Mouse (Mus musculus): ENCODE measurements around the gene Mis18bp1. TPM values are rescaled to one million over a fixed set of nuclear protein-coding genes. Genes with fewer than 3 reads are reported as not detected.
"Not testable (repeated sequence)": the region's sequence is repeated elsewhere in the genome, so short reads cannot be mapped to it uniquely, and the experiment has no call there.

The Mis18bp1 gene
- polyA plus RNA-seq (2015; fragmentation: Nextera tagmentation; extraction: Ambion mirVana): 16.1 and 16.6 TPM in 2 replicates

GRCm38 (mm10) chr12:65172021-65172951 lies at the start of gene Mis18bp1:
TSS of gene Mis18bp1 (minus strand) at chr12:65172604.
- WGBS: under 1% methylated on average over 70 of the region's 70 CpGs
- peaks cover 12% of the 10 kb centered on the region for H3K4me1 ChIP-seq (replicated peaks)
- no peaks in the 10 kb centered on the region; the same call in 1 of the 2 replicates for H3K36me3 ChIP-seq
- H3K4me3 ChIP-seq: peak within 1 kb of the TSS; percentile 81
- H3K9ac ChIP-seq: peak within 1 kb of the TSS; percentile 69
- peak; percentile 100 for ATAC-seq (ENCODE audit: low FRiP score)
- peak within 1 kb of the TSS; percentile 60 for H3K4me2 ChIP-seq
- no peaks in the 10 kb centered on the region for H3K9me3 ChIP-seq
- H3K27me3 ChIP-seq: no peaks in the 10 kb centered on the region
- H3K27ac ChIP-seq: peak within 1 kb of the TSS; percentile 95

GRCm38 (mm10) chr12:65216404-65216840 lies 44.0 kb upstream of the Mis18bp1 start:
- no peak overlapping the region for H3K9ac ChIP-seq
- no peaks in the 10 kb centered on the region for H3K27me3 ChIP-seq
- H3K27ac ChIP-seq: peak overlapping the region; percentile 42
- H3K36me3 ChIP-seq: no peaks in the 10 kb centered on the region
- no peak overlapping the region for H3K4me3 ChIP-seq
- H3K4me1 ChIP-seq (replicated peaks): 0 out of 2 replicates have a peak, but pooled peaks cover 9% of the 10 kb centered on the region
- WGBS: 38% methylated on average over 6 of the region's 6 CpGs
- H3K9me3 ChIP-seq: no peaks in the 10 kb centered on the region
- H3K4me2 ChIP-seq: no peak overlapping the region
- peak; percentile 86 for ATAC-seq (ENCODE audit: low FRiP score)

- H3K27ac ChIP-seq: no peak overlapping the region
- ATAC-seq (ENCODE audit: low FRiP score): no peak
- H3K4me2 ChIP-seq: no peak overlapping the region
- no peak overlapping the region for H3K4me3 ChIP-seq
- H3K27me3 ChIP-seq: no peaks in the 10 kb centered on the region
- WGBS: 28% methylated on average over 1 of the region's 1 CpGs
- no peak overlapping the region for H3K9ac ChIP-seq
- H3K4me1 ChIP-seq (replicated peaks): no peaks in the 10 kb centered on the region
- 0 out of 2 replicates have a peak, but pooled peaks cover 4% of the 10 kb centered on the region for H3K9me3 ChIP-seq
- no peaks in the 10 kb centered on the region for H3K36me3 ChIP-seq
Measured at GRCm38 (mm10) chr12:65206431-65206830, 34.0 kb upstream of the Mis18bp1 start.

- H3K9me3 ChIP-seq: no peaks in the 10 kb centered on the region
- H3K4me2 ChIP-seq: no peak overlapping the region
- H3K36me3 ChIP-seq: no peaks in the 10 kb centered on the region
- H3K27ac ChIP-seq: no peak overlapping the region
- ATAC-seq (ENCODE audit: low FRiP score): no peak
- no peak overlapping the region for H3K4me3 ChIP-seq
- WGBS: 96% methylated on average over 2 of the region's 2 CpGs
- no peaks in the 10 kb centered on the region for H3K4me1 ChIP-seq (replicated peaks)
- H3K9ac ChIP-seq: no peak overlapping the region
- H3K27me3 ChIP-seq: no peaks in the 10 kb centered on the region
Measured at GRCm38 (mm10) chr12:65201812-65202211, 29.4 kb upstream of the Mis18bp1 start.

- Histone ChIP-seq H3K27ac (no peak overlapping the region), H3K4me1 (replicated peaks) (no peaks in the 10 kb centered on the region), H3K4me2 (no peak overlapping the region), H3K36me3 (no peaks in the 10 kb centered on the region), H3K9me3 (no peaks in the 10 kb centered on the region), H3K4me3 (no peak overlapping the region), H3K27me3 (no peaks in the 10 kb centered on the region), H3K9ac (no peak overlapping the region)
- ATAC-seq (ENCODE audit: low FRiP score): no peak
- 77% methylated on average over 5 of the region's 5 CpGs for WGBS
Measured at GRCm38 (mm10) chr12:65194003-65194530, 21.7 kb upstream of the Mis18bp1 start.

- no peak overlapping the region for H3K27ac ChIP-seq
- no peak overlapping the region for H3K4me2 ChIP-seq
- WGBS: 84% methylated on average over 2 of the region's 2 CpGs
- no peak overlapping the region for H3K4me3 ChIP-seq
- H3K9me3 ChIP-seq: no peaks in the 10 kb centered on the region
- H3K4me1 ChIP-seq (replicated peaks): no peaks in the 10 kb centered on the region
- H3K9ac ChIP-seq: no peak overlapping the region
- H3K36me3 ChIP-seq: no peaks in the 10 kb centered on the region
- no peak for ATAC-seq (ENCODE audit: low FRiP score)
- H3K27me3 ChIP-seq: no peaks in the 10 kb centered on the region
Measured at GRCm38 (mm10) chr12:65189213-65189612, 16.8 kb upstream of the Mis18bp1 start.

- no peak for ATAC-seq (ENCODE audit: low FRiP score)
- 63% methylated on average over 3 of the region's 3 CpGs for WGBS
- Histone ChIP-seq H3K9me3 (no peaks in the 10 kb centered on the region), H3K27me3 (no peaks in the 10 kb centered on the region), H3K4me3 (no peak overlapping the region), H3K4me1 (replicated peaks) (no peaks in the 10 kb centered on the region), H3K4me2 (no peak overlapping the region), H3K9ac (no peak overlapping the region), H3K27ac (no peak overlapping the region), H3K36me3 (no peaks in the 10 kb centered on the region)
Measured at GRCm38 (mm10) chr12:65187365-65187764, 15.0 kb upstream of the Mis18bp1 start.

- H3K4me2 ChIP-seq: peak overlapping the region; percentile 60; the same call in 1 of the 2 replicates
- no peaks in the 10 kb centered on the region for H3K36me3 ChIP-seq
- no peak overlapping the region for H3K9ac ChIP-seq
- no peaks in the 10 kb centered on the region for H3K27me3 ChIP-seq
- H3K4me1 ChIP-seq (replicated peaks): peaks cover 12% of the 10 kb centered on the region
- no peaks in the 10 kb centered on the region for H3K9me3 ChIP-seq
- no peak overlapping the region for H3K27ac ChIP-seq
- 91% methylated on average over 5 of the region's 5 CpGs for WGBS
- no peak overlapping the region for H3K4me3 ChIP-seq
- no peak for ATAC-seq (ENCODE audit: low FRiP score)
Measured at GRCm38 (mm10) chr12:65173736-65174135, 1.3 kb upstream of the Mis18bp1 start.

GRCm38 (mm10) chr12:65172959-65173358 lies 555 bp upstream of the Mis18bp1 start:
- peak; percentile 60 for ATAC-seq (ENCODE audit: low FRiP score)
- Histone ChIP-seq H3K4me1 (replicated peaks) (peaks cover 12% of the 10 kb centered on the region), H3K4me2 (peak overlapping the region; percentile 60), H3K4me3 (peak overlapping the region; percentile 81), H3K9ac (peak overlapping the region; percentile 69; the same call in 1 of the 2 replicates), H3K27ac (peak overlapping the region; percentile 95)
- whole genome bisulfite sequencing: 28% methylated on average over 8 of the region's 8 CpGs
- H3K27me3 ChIP-seq, H3K9me3 ChIP-seq, H3K36me3 ChIP-seq: not testable (repeated sequence)

GRCm38 (mm10) chr12:65136121-65136520 lies 36.3 kb downstream of the Mis18bp1 start:
- not testable (repeated sequence) for H3K27me3 ChIP-seq; H3K27ac ChIP-seq; H3K4me3 ChIP-seq; H3K4me1 ChIP-seq (replicated peaks); H3K9ac ChIP-seq; H3K36me3 ChIP-seq; H3K4me2 ChIP-seq; ATAC-seq (ENCODE audit: low FRiP score); H3K9me3 ChIP-seq
- WGBS: 93% methylated on average over 4 of the region's 4 CpGs

GRCm38 (mm10) chr12:65119451-65119850 lies 53.0 kb downstream of the Mis18bp1 start:
- no peak overlapping the region for H3K9ac ChIP-seq
- no peaks in the 10 kb centered on the region for H3K9me3 ChIP-seq
- 93% methylated on average over 5 of the region's 5 CpGs for WGBS
- ATAC-seq (ENCODE audit: low FRiP score): no peak
- H3K4me2 ChIP-seq: no peak overlapping the region
- H3K27ac ChIP-seq: no peak overlapping the region
- peaks cover 71% of the 10 kb centered on the region for H3K36me3 ChIP-seq
- H3K4me1 ChIP-seq (replicated peaks): no peaks in the 10 kb centered on the region
- H3K27me3 ChIP-seq: no peaks in the 10 kb centered on the region
- no peak overlapping the region for H3K4me3 ChIP-seq

GRCm38 (mm10) chr12:65118968-65119367 lies 53.4 kb downstream of the Mis18bp1 start:
- peaks cover 71% of the 10 kb centered on the region for H3K36me3 ChIP-seq
- ATAC-seq (ENCODE audit: low FRiP score): no peak

More at GRCm38 (mm10) chr12:65118968-65119367, 53.4 kb downstream of the Mis18bp1 start:
- Histone ChIP-seq H3K4me1 (replicated peaks) (no peaks in the 10 kb centered on the region), H3K9ac (no peak overlapping the region), H3K27me3 (no peaks in the 10 kb centered on the region), H3K27ac (no peak overlapping the region), H3K4me3 (no peak overlapping the region), H3K4me2 (no peak overlapping the region), H3K9me3 (no peaks in the 10 kb centered on the region)
- 82% methylated on average over 7 of the region's 7 CpGs for WGBS

All from hindbrain, embryonic 13.5 days (tissue).